Mouse (Mus musculus) heart, postnatal 0 days (tissue): ENCODE measurements around the gene Ms4a6c.

Experiments used
- CTCF ChIP-seq: IDR thresholded peaks from 2 replicates; pipeline ENCODE4 v1.5.1; 2016; ENCODE audit warnings: antibody characterized with exemption, control low read depth, low read depth
- EP300 ChIP-seq: IDR thresholded peaks from 2 replicates; pipeline ENCODE4 v1.6.1; 2016; ENCODE audit warnings: antibody characterized with exemption, low read depth

DNA sequence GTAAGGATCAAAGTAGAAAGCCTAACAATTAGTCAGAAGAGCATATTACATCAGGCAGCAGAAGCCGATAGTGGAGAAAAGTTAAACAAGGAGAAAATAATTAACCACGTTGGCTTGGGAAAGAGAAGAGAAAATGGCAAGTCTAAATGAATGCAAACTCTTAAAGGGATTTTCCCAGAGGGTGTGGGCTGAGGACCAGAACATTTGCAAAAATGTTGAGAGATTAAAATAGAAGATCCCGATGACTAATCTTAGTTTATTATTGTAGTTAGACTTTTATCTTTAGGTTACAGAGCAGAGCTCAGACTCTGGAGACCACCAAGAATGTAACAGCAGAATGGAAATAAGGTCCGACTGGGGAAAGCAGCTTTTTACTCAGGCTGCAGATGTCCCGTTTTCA, 2.7 kb upstream of the Ms4a6c start:
- TF ChIP-seq CTCF (no peak), EP300 (no peak)
